Mouse (Mus musculus) megakaryocyte, embryonic 14.5 days (primary cell): ENCODE measurements around the gene Gm7534.

Experiments used
- FLI1 ChIP-seq: IDR thresholded peaks from 2 replicates; pipeline ENCODE4 v1.6.1; 2012; ENCODE audit warnings: low read length, inconsistent platforms, mixed read lengths
- GATA1 ChIP-seq: IDR thresholded peaks from 3 replicates; pipeline ENCODE4 v1.6.1; 2012; ENCODE audit warnings: mixed read lengths, low read length, inconsistent platforms, borderline replicate concordance

DNA sequence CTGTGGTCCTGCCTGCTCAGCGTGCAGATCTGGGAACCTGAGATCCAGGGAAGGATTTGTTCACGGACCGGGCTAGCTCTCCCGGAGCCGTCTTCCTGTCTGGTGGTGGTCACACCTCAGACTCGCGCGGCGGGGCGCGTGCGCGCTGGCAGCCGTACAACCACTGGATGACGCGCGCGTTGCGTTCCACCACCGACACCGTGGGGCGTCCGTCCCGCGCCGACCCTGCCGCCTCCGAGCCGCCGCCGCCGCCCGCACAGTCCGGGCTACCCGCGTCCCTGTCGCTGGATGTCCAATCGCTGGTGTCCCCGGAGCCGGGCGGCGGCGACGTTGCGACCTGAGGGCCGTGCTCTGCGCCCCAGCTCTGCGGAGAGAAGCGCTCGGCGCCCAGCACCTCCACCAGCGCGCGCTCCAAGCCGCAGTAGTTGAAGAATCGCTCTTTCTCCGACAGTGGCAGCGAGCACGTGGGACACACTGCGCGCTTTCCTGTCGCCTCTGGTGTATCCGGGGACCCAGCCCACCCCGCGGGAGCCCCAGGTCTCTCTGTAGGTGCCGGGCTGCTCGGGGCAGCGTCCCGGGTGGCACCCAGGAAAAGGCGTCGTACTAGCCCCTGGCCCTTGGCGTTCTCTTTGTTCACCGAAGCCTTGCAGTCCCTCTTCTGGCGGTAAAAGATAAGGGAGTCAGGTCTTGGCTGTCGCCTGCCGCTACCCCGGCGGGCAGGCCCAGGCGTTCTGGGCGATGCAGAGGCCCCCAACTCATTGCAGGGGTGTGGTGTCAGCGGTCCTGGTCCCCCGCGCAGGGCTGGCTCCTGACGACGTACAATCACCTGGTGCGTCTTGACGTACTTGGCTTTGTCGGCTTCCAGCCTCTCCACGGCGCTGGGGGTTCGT is 48.7 kb upstream of the Gm7534 start:
- TF ChIP-seq GATA1 = no peak
- no peak for TF ChIP-seq FLI1
